Mouse (Mus musculus) myocyte (in vitro differentiated cells): Measurements from ENCODE around the gene Alkbh1. TPM values are rescaled to one million over a fixed set of nuclear protein-coding genes. Genes with fewer than 3 reads are reported as not detected.

Experiments
- H3K27me3 ChIP-seq: one replicate; pipeline ENCODE4 v1.6.1; 2011; ENCODE audit not compliant: control insufficient read depth, insufficient read depth, insufficient read length
- H3K36me3 ChIP-seq: one replicate; pipeline ENCODE4 v1.6.1; 2011; ENCODE audit not compliant: control insufficient read depth, insufficient read depth
- H3K4me2 ChIP-seq: one replicate; pipeline ENCODE4 v1.6.1; 2011; ENCODE audit warnings: low read depth, control low read depth
- H3K4me3 ChIP-seq: one replicate; pipeline ENCODE4 v1.5.1; 2011; ENCODE audit warnings: mild to moderate bottlenecking, control low read depth, moderate library complexity
- H3K79me2 ChIP-seq: one replicate; pipeline ENCODE4 v1.6.1; 2011; ENCODE audit not compliant: control insufficient read depth, insufficient read depth
- H3ac ChIP-seq: one replicate; pipeline ENCODE4 v1.6.1; 2011; ENCODE audit not compliant: control insufficient read depth, insufficient read length
- CEBPB ChIP-seq: IDR thresholded peaks from 2 replicates; pipeline ENCODE4 v1.6.1; 2011; ENCODE audit warnings: mild to moderate bottlenecking, moderate library complexity; ENCODE audit not compliant: poor library complexity, insufficient read depth, severe bottlenecking
- E2F4 ChIP-seq: IDR thresholded peaks from one replicate; pipeline ENCODE4 v1.6.1; 2011; ENCODE audit warnings: mild to moderate bottlenecking, control low read depth, moderate library complexity; ENCODE audit not compliant: insufficient read depth
- MAX ChIP-seq: IDR thresholded peaks from one replicate; pipeline ENCODE4 v1.6.1; 2011; ENCODE audit warnings: low read depth, mild to moderate bottlenecking, control low read depth
- MYOD1 ChIP-seq, 3 experiments: IDR thresholded peaks; one replicate each; pipeline ENCODE4 v1.6.1; 2011; ENCODE audit warnings: control low read depth in 2 of 3, low read depth in 2 of 3, mild to moderate bottlenecking in 2 of 3, moderate library complexity in 1 of 3; ENCODE audit not compliant: insufficient read length in 2 of 3, control insufficient read depth in 1 of 3
- MYOG ChIP-seq, 3 experiments: IDR thresholded peaks; one replicate each; pipeline ENCODE4 v1.6.1; 2011; ENCODE audit warnings: control low read depth in 2 of 3, low read depth in 2 of 3, mild to moderate bottlenecking in 2 of 3; ENCODE audit not compliant: insufficient read length in 2 of 3, control insufficient read depth in 1 of 3, insufficient read depth in 1 of 3
- POLR2A ChIP-seq: IDR thresholded peaks from one replicate; pipeline ENCODE4 v1.6.1; 2011; ENCODE audit warnings: low read depth, mild to moderate bottlenecking, control low read depth, moderate library complexity; ENCODE audit not compliant: insufficient read length
- POLR2AphosphoS2 ChIP-seq: IDR thresholded peaks from one replicate; pipeline ENCODE4 v1.6.1; 2011; ENCODE audit warnings: low read depth, control low read depth; ENCODE audit not compliant: insufficient read length
- REST ChIP-seq: IDR thresholded peaks from one replicate; pipeline ENCODE4 v1.6.1; 2011; ENCODE audit warnings: mild to moderate bottlenecking, control low read depth, moderate library complexity; ENCODE audit not compliant: insufficient read depth, insufficient read length
- SRF ChIP-seq: IDR thresholded peaks from one replicate; pipeline ENCODE4 v1.6.1; 2011; ENCODE audit warnings: low read depth; ENCODE audit not compliant: control insufficient read depth, insufficient read length
- TCF12 ChIP-seq: IDR thresholded peaks from one replicate; pipeline ENCODE4 v1.6.1; 2011; ENCODE audit warnings: mild to moderate bottlenecking, control low read depth; ENCODE audit not compliant: poor library complexity, insufficient read depth, severe bottlenecking
- TCF3 ChIP-seq: IDR thresholded peaks from one replicate; pipeline ENCODE4 v1.6.1; 2011; ENCODE audit warnings: low read depth, control low read depth; ENCODE audit not compliant: insufficient read length
- USF1 ChIP-seq: IDR thresholded peaks from one replicate; pipeline ENCODE4 v1.6.1; 2011; ENCODE audit warnings: low read depth, mild to moderate bottlenecking, control low read depth, moderate library complexity
- polyA plus RNA-seq: library from polyadenylated mRNA; unstranded; fragments of >200 nt; fragmentation: generic; extraction: Trizol; gene quantifications from one replicate; pipeline ENCODE4 v1.2.1, GENCODE M21; 2012; ENCODE audit warnings: missing spikeins

Gene Alkbh1
- polyA plus RNA-seq, 1 experiment = 9.3 TPM

- H3K36me3 ChIP-seq = no peaks in the 10 kb centered on the region
- H3K27me3 ChIP-seq = no peaks in the 10 kb centered on the region
- H3ac ChIP-seq = peak overlapping the region; percentile 79
- peak overlapping the region; percentile 78 for H3K4me3 ChIP-seq
- peaks cover 51% of the 10 kb centered on the region for H3K79me2 ChIP-seq
- TF ChIP-seq USF1 (no peak), SRF (no peak), E2F4 (no peak), TCF3 (no peak), CEBPB (no peak), POLR2A (no peak), MYOG (IDR thresholded peaks at IDR 0.05; ENCODE audit: control insufficient read depth in 1 of 3, insufficient read depth in 1 of 3, insufficient read length in 2 of 3, low read depth in 2 of 3) (no peak), REST (no peak)
- peak overlapping the region; percentile 77 for H3K4me2 ChIP-seq
These were observed 56.4 kb downstream of the Alkbh1 start for GRCm38 (mm10) chr12:87387171-87388121.

GRCm38 (mm10) chr12:87385051-87385450 is 58.8 kb downstream of the Alkbh1 start:
- Histone ChIP-seq H3K27me3 (no peaks in the 10 kb centered on the region), H3K36me3 (no peaks in the 10 kb centered on the region), H3K79me2 (peaks cover 69% of the 10 kb centered on the region), H3ac (no peak overlapping the region), H3K4me2 (no peak overlapping the region), H3K4me3 (no peak overlapping the region)
- TF ChIP-seq TCF3 (no peak), MAX (no peak), E2F4 (no peak), REST (no peak), MYOD1 (IDR thresholded peaks at IDR 0.05; ENCODE audit: control insufficient read depth in 1 of 3, insufficient read length in 2 of 3, low read depth in 2 of 3) (no peak), USF1 (no peak), POLR2A (no peak), TCF12 (no peak), SRF (no peak), POLR2AphosphoS2 (no peak), MYOG (IDR thresholded peaks at IDR 0.05; ENCODE audit: control insufficient read depth in 1 of 3, insufficient read depth in 1 of 3, insufficient read length in 2 of 3, low read depth in 2 of 3) (no peak), CEBPB (no peak)

- Histone ChIP-seq H3K27me3 (no peaks in the 10 kb centered on the region), H3K4me3 (no peak overlapping the region), H3K4me2 (no peak overlapping the region), H3K79me2 (peaks cover 92% of the 10 kb centered on the region), H3ac (no peak overlapping the region), H3K36me3 (no peaks in the 10 kb centered on the region)
- TF ChIP-seq TCF12 = no peak
- no peak for TF ChIP-seq REST
- no peak for TF ChIP-seq TCF3
- TF ChIP-seq POLR2AphosphoS2 = no peak
- no peak for TF ChIP-seq MYOG (IDR thresholded peaks at IDR 0.05; ENCODE audit: control insufficient read depth in 1 of 3, insufficient read depth in 1 of 3, insufficient read length in 2 of 3, low read depth in 2 of 3)
- TF ChIP-seq USF1 = no peak
- TF ChIP-seq POLR2A = no peak
- no peak for TF ChIP-seq MYOD1 (IDR thresholded peaks at IDR 0.05; ENCODE audit: control insufficient read depth in 1 of 3, insufficient read length in 2 of 3, low read depth in 2 of 3)
- TF ChIP-seq E2F4 = no peak
- no peak for TF ChIP-seq MAX
- no peak for TF ChIP-seq CEBPB
- TF ChIP-seq SRF = no peak
These were observed 62.5 kb downstream of the Alkbh1 start for GRCm38 (mm10) chr12:87381380-87381682.

- Histone ChIP-seq H3K36me3 (no peaks in the 10 kb centered on the region), H3K4me3 (no peak overlapping the region), H3K4me2 (no peak overlapping the region), H3ac (no peak overlapping the region), H3K27me3 (no peaks in the 10 kb centered on the region), H3K79me2 (peaks cover 92% of the 10 kb centered on the region)
- TF ChIP-seq MAX = no peak
- TF ChIP-seq REST = no peak
- TF ChIP-seq SRF = no peak
- no peak for TF ChIP-seq POLR2A
- no peak for TF ChIP-seq USF1
- TF ChIP-seq TCF12 = no peak
- TF ChIP-seq CEBPB = no peak
- TF ChIP-seq MYOD1 (IDR thresholded peaks at IDR 0.05; ENCODE audit: control insufficient read depth in 1 of 3, insufficient read length in 2 of 3, low read depth in 2 of 3) = no peak
- TF ChIP-seq POLR2AphosphoS2 = no peak
These were observed 63.0 kb downstream of the Alkbh1 start for GRCm38 (mm10) chr12:87380586-87381379.
